Mouse (Mus musculus) small intestine, adult 2 months (tissue): ENCODE data around the gene Tmed9. TPM values are rescaled to one million over a fixed set of nuclear protein-coding genes. Genes with fewer than 3 reads are reported as not detected.
"Not testable (repeated sequence)": the region's sequence is repeated elsewhere in the genome, so short reads cannot be mapped to it uniquely, and the experiment has no call there.

Experiments used
- H3K27ac ChIP-seq: fragments of 200-500 bp; 2 replicates; pipeline ENCODE4 v1.5.1; 2012; ENCODE audit warnings: low read depth, low read length, control low read depth, inconsistent platforms; ENCODE audit not compliant: insufficient read depth
- H3K27me3 ChIP-seq: fragments of 200-500 bp; 2 replicates; pipeline ENCODE4 v1.6.1; 2012; ENCODE audit warnings: mild to moderate bottlenecking, moderate library complexity, low read length, inconsistent platforms; ENCODE audit not compliant: control insufficient read depth, insufficient read depth
- H3K36me3 ChIP-seq: fragments of 200-500 bp; 2 replicates; pipeline ENCODE4 v1.6.1; 2012; ENCODE audit warnings: mild to moderate bottlenecking, low read length, control low read depth, inconsistent platforms; ENCODE audit not compliant: control insufficient read depth, insufficient read depth
- H3K4me1 ChIP-seq: fragments of 200-500 bp; 2 replicates; pipeline ENCODE4 v1.6.1; 2012; ENCODE audit warnings: low read length, inconsistent platforms, mixed read lengths; ENCODE audit not compliant: control insufficient read depth, insufficient read depth, insufficient read length
- H3K4me3 ChIP-seq: fragments of 200-500 bp; 2 replicates; pipeline ENCODE4 v1.5.1; 2012; ENCODE audit warnings: low read depth, mild to moderate bottlenecking, control low read depth, inconsistent platforms, low read length, moderate library complexity
- CTCF ChIP-seq: fragments of 200-500 bp; IDR thresholded peaks from 2 replicates; pipeline ENCODE4 v1.5.1; 2012; ENCODE audit warnings: low read depth, mild to moderate bottlenecking, control low read depth, inconsistent platforms, low read length, moderate library complexity, mixed read lengths; ENCODE audit not compliant: insufficient replicate concordance, insufficient read length; ENCODE audit errors: extremely low read depth
- POLR2A ChIP-seq: fragments of 200-500 bp; IDR thresholded peaks from 2 replicates; pipeline ENCODE4 v1.6.1; 2012; ENCODE audit warnings: low read depth, mild to moderate bottlenecking, control low read depth, inconsistent platforms, low read length, moderate library complexity
- WGBS: fragments of 180-500 bp; shearing (Covaris S2); methylation state at CpG from one replicate; pipeline ENCODE4 v1.1.7; 2018; 5-methylcytosine and 5-hydroxymethylcytosine counted together
- polyA plus RNA-seq: library from polyadenylated mRNA; depleted of rRNA; stranded (reverse); fragments of >200 nt; gene quantifications from 2 replicates; pipeline ENCODE4 v1.2.3, GENCODE M21; 2012; rRNA removed

The Tmed9 gene
- polyA plus RNA-seq, 1 experiment = 21.1 TPM

DNA sequence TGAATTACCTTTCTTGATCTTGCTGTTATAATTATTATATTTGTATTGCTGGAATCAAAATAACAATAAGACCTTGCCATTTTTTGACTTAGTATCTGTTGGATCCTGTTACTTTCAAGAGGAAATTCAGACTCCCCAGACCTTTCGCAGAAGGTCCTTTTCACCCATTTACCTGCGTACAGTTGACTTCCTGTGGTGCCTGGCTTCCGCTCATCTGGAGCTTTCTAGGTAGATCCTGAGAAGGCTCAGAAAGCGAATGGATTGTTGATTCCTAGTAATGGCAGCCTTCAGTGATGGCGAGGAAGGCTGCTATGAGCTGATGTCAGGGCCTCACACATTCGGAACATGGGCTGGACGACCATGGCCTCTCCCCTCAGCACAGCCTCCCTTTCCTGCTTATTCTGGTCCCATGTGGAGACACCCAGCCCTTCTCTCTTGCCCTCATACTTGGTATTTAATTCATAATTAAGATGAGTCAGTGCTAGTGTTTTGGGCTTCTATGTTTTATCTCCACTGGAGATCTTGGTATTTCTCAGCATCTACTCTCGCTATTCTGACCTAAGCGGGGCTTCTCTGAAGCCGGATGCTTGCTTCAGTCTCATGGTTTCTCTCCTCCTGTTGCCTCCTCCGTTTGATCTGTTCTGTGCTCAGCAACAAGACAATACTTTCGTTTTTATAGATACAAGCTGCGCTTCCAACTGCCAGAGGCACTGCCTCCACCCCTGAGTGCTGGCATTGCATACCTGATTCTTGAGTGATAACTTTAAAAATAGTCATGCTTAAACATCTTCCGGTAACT is 62.9 kb downstream of the Tmed9 start:
- Histone ChIP-seq H3K4me1 (peaks cover 3% of the 10 kb centered on the region), H3K36me3 (peaks cover 16% of the 10 kb centered on the region), H3K27ac (no peak overlapping the region), H3K4me3 (no peak overlapping the region), H3K27me3 (no peaks in the 10 kb centered on the region)
- WGBS = 83% methylated on average over 14 of the region's 14 CpGs
- TF ChIP-seq CTCF = no peak
- no peak for TF ChIP-seq POLR2A

DNA sequence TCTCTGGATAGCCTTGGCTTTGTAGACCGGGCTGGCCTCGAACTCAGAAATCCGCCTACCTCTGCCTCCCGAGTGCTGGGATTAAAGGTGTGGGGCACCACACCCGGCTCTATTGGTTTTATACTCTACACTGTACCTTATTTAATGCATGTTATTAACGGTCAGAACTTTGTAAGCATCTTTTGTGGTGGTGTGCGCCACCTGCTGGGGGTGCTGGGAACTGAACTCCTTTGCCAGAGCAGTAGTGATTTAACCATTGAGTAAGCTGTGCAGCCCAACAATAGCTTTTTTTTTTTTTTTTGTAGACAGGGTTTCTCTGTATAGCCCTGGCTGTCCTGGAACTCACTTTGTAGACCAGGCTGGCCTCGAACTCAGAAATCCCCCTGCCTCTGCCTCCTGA is 66.9 kb downstream of the Tmed9 start:
- not testable (repeated sequence) for H3K27me3 ChIP-seq, H3K4me3 ChIP-seq, H3K27ac ChIP-seq, H3K4me1 ChIP-seq
- WGBS = 23% methylated on average over 8 of the region's 8 CpGs
- peaks cover 22% of the 10 kb centered on the region for H3K36me3 ChIP-seq
- TF ChIP-seq CTCF = peak; percentile 83; the same call in 1 of the 2 replicates

DNA sequence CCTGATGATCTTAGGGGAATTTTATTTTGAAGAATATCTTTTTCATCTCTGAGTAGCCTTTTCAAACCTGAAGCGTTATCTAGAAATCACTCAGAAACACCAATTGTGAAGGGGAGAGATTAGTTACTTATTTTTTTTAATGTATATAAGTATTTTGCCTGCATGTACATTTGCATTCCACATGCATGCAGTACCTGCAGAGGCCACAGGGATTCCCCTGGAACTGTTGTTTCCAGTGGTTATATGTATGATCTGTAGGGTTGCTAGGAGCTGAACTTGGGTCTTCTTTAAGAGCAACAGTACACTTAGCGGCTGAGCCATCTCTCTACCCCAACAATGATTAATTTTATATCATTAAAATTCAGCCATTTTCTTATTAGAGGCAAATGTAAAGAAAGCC is 71.0 kb downstream of the Tmed9 start:
- H3K27ac ChIP-seq = no peak overlapping the region
- H3K27me3 ChIP-seq = no peaks in the 10 kb centered on the region
- H3K4me3 ChIP-seq = no peak overlapping the region
- WGBS = 95% methylated on average over 2 of the region's 2 CpGs
- TF ChIP-seq CTCF (no peak), POLR2A (no peak)
- peaks cover 57% of the 10 kb centered on the region for H3K36me3 ChIP-seq
- H3K4me1 ChIP-seq = no peaks in the 10 kb centered on the region

Other genes with a start within 250 kb of the Tmed9 start
- gene Mxd3, start 243.9 kb upstream of the Tmed9 start, polyA plus RNA-seq = 5.1 and 8.5 TPM in 2 replicates
- gene Lman2, start 210.9 kb upstream of the Tmed9 start, polyA plus RNA-seq = 63.0 and 107 TPM in 2 replicates
- gene Rgs14, start 204.0 kb upstream of the Tmed9 start, polyA plus RNA-seq = 5.9 and 14.6 TPM in 2 replicates
- gene Slc34a1, start 175.5 kb upstream of the Tmed9 start, polyA plus RNA-seq = 0.05 and 0.60 TPM in 2 replicates
- not detected in 2 replicates for gene Pfn3, start 158.5 kb upstream of the Tmed9 start, polyA plus RNA-seq
- 0.41 and 0.60 TPM in 2 replicates for gene F12, start 146.9 kb upstream of the Tmed9 start, polyA plus RNA-seq
- gene Grk6, start 128.7 kb upstream of the Tmed9 start, polyA plus RNA-seq = 21.1 and 38.4 TPM in 2 replicates
- 5.9 and 8.2 TPM in 2 replicates for gene Prr7, start 109.5 kb upstream of the Tmed9 start, polyA plus RNA-seq
- 8.9 and 9.8 TPM in 2 replicates for gene Dbn1, start 85.6 kb upstream of the Tmed9 start, polyA plus RNA-seq
- gene Pdlim7, start 60.1 kb upstream of the Tmed9 start, polyA plus RNA-seq = 57.1 and 60.2 TPM in 2 replicates
- 14.1 and 25.7 TPM in 2 replicates for gene Dok3, start 44.4 kb upstream of the Tmed9 start, polyA plus RNA-seq
- gene Ddx41, start 37.1 kb upstream of the Tmed9 start, polyA plus RNA-seq = 27.3 and 53.6 TPM in 2 replicates
- gene Fam193b, start 2.6 kb upstream of the Tmed9 start, polyA plus RNA-seq = 51.0 and 76.9 TPM in 2 replicates
- gene B4galt7, start 26.2 kb downstream of the Tmed9 start, polyA plus RNA-seq = 11.4 and 16.7 TPM in 2 replicates
- gene Caml, start 49.3 kb downstream of the Tmed9 start, polyA plus RNA-seq = 3.8 and 5.7 TPM in 2 replicates
- gene Ddx46, start 61.3 kb downstream of the Tmed9 start, polyA plus RNA-seq = 2.2 and 5.1 TPM in 2 replicates
- gene B230219D22Rik, start 119.4 kb downstream of the Tmed9 start, polyA plus RNA-seq = 4.9 and 7.5 TPM in 2 replicates
- 21.5 and 32.8 TPM in 2 replicates for gene Txndc15, start 140.9 kb downstream of the Tmed9 start, polyA plus RNA-seq
- 5.9 and 20.2 TPM in 2 replicates for gene Pcbd2, start 153.6 kb downstream of the Tmed9 start, polyA plus RNA-seq
- 0.06 TPM in 1 of 2 replicates, not detected in the other for gene Catsper3, start 210.8 kb downstream of the Tmed9 start, polyA plus RNA-seq